Mouse (Mus musculus) ES-Bruce4 (cell line): ENCODE results near the gene Jmjd6. TPM values are rescaled to one million over a fixed set of nuclear protein-coding genes. Genes with fewer than 3 reads are reported as not detected.

Experiments used
- H3K27ac ChIP-seq: 2 replicates; pipeline ENCODE4 v1.5.1; 2012; ENCODE audit warnings: low read length, inconsistent platforms; ENCODE audit not compliant: insufficient read depth
- H3K27me3 ChIP-seq: 2 replicates; pipeline ENCODE4 v1.6.1; 2012; ENCODE audit warnings: mild to moderate bottlenecking, low read length, inconsistent platforms; ENCODE audit not compliant: control insufficient read depth, poor library complexity, insufficient read depth, severe bottlenecking
- H3K36me3 ChIP-seq: 2 replicates; pipeline ENCODE4 v1.6.1; 2012; ENCODE audit warnings: inconsistent platforms, mild to moderate bottlenecking, low read length, moderate library complexity; ENCODE audit not compliant: control insufficient read depth, poor library complexity, insufficient read depth, severe bottlenecking
- H3K4me1 ChIP-seq: one replicate; pipeline ENCODE4 v1.8.1; 2011; ENCODE audit warnings: low read length; ENCODE audit not compliant: control insufficient read depth, insufficient read depth
- H3K4me3 ChIP-seq: 2 replicates; pipeline ENCODE4 v1.5.1; 2011; ENCODE audit warnings: low read depth, mild to moderate bottlenecking, low read length
- H3K9ac ChIP-seq: 2 replicates; pipeline ENCODE4 v1.6.1; 2012; ENCODE audit warnings: low read depth, mild to moderate bottlenecking, inconsistent platforms; ENCODE audit not compliant: poor library complexity, severe bottlenecking
- H3K9me3 ChIP-seq: replicated peaks from 2 replicates; pipeline ENCODE4 v1.6.1; 2012; ENCODE audit warnings: mild to moderate bottlenecking, low read length, inconsistent platforms; ENCODE audit not compliant: control insufficient read depth, poor library complexity, insufficient read depth, severe bottlenecking
- CTCF ChIP-seq: IDR thresholded peaks from one replicate; pipeline ENCODE4 v1.8.1; 2011; ENCODE audit warnings: low read depth, low read length
- EP300 ChIP-seq: IDR thresholded peaks from 2 replicates; pipeline ENCODE4 v1.6.1; 2011; ENCODE audit warnings: low read depth, low read length; ENCODE audit not compliant: insufficient read depth
- POLR2A ChIP-seq: IDR thresholded peaks from one replicate; pipeline ENCODE4 v1.8.1; 2011; ENCODE audit warnings: low read length; ENCODE audit not compliant: insufficient read depth
- polyA plus RNA-seq: library from polyadenylated mRNA; stranded (reverse); fragments of >200 nt; gene quantifications from 2 replicates; pipeline ENCODE4 v1.2.4, GENCODE M21; 2011; ENCODE audit warnings: low read depth; ENCODE audit not compliant: missing spikeins, insufficient read depth, insufficient read length

The Jmjd6 gene
- polyA plus RNA-seq, 1 experiment, result 45.6 TPM

GRCm38 (mm10) chr11:116881440-116881839 lies 38.2 kb upstream of the Jmjd6 start:
- H3K27me3 ChIP-seq, result no peaks in the 10 kb centered on the region
- no peak overlapping the region for H3K27ac ChIP-seq
- no peaks in the 10 kb centered on the region for H3K36me3 ChIP-seq
- H3K9me3 ChIP-seq, result no peaks in the 10 kb centered on the region
- no peak overlapping the region for H3K4me3 ChIP-seq
- H3K9ac ChIP-seq, result no peak overlapping the region
- no peaks in the 10 kb centered on the region for H3K4me1 ChIP-seq
- TF ChIP-seq EP300 (no peak), POLR2A (no peak), CTCF (no peak)

GRCm38 (mm10) chr11:116880839-116881238 lies 37.6 kb upstream of the Jmjd6 start:
- Histone ChIP-seq H3K9me3 (no peaks in the 10 kb centered on the region), H3K4me1 (no peaks in the 10 kb centered on the region), H3K27ac (peak overlapping the region; percentile 4; the same call in 1 of the 2 replicates), H3K36me3 (no peaks in the 10 kb centered on the region), H3K4me3 (no peak overlapping the region), H3K27me3 (no peaks in the 10 kb centered on the region), H3K9ac (no peak overlapping the region)
- TF ChIP-seq POLR2A (no peak), EP300 (no peak), CTCF (no peak)

- Histone ChIP-seq H3K4me1 (no peaks in the 10 kb centered on the region), H3K9me3 (no peaks in the 10 kb centered on the region), H3K4me3 (no peak overlapping the region), H3K27ac (no peak overlapping the region), H3K36me3 (no peaks in the 10 kb centered on the region), H3K27me3 (no peaks in the 10 kb centered on the region), H3K9ac (no peak overlapping the region)
- TF ChIP-seq CTCF (no peak), EP300 (no peak), POLR2A (no peak)
Measured at GRCm38 (mm10) chr11:116878454-116878853, 35.2 kb upstream of the Jmjd6 start.

- no peaks in the 10 kb centered on the region for H3K36me3 ChIP-seq
- no peak overlapping the region for H3K4me3 ChIP-seq
- H3K9me3 ChIP-seq, result no peaks in the 10 kb centered on the region
- no peaks in the 10 kb centered on the region for H3K27me3 ChIP-seq
- no peak overlapping the region for H3K9ac ChIP-seq
- H3K27ac ChIP-seq, result no peak overlapping the region
- H3K4me1 ChIP-seq, result no peaks in the 10 kb centered on the region
- no peak for TF ChIP-seq CTCF
- TF ChIP-seq EP300, result no peak
Measured at GRCm38 (mm10) chr11:116873987-116874386, 30.7 kb upstream of the Jmjd6 start.

GRCm38 (mm10) chr11:116871538-116871937 lies 28.3 kb upstream of the Jmjd6 start:
- no peak overlapping the region for H3K9ac ChIP-seq
- no peaks in the 10 kb centered on the region for H3K27me3 ChIP-seq
- no peak overlapping the region for H3K4me3 ChIP-seq
- no peak overlapping the region for H3K27ac ChIP-seq
- no peaks in the 10 kb centered on the region for H3K36me3 ChIP-seq
- no peaks in the 10 kb centered on the region for H3K4me1 ChIP-seq
- TF ChIP-seq POLR2A (no peak), EP300 (no peak), CTCF (no peak)
- no peaks in the 10 kb centered on the region for H3K9me3 ChIP-seq

GRCm38 (mm10) chr11:116869641-116870040 lies 26.4 kb upstream of the Jmjd6 start:
- Histone ChIP-seq H3K36me3 (no peaks in the 10 kb centered on the region), H3K27ac (no peak overlapping the region), H3K9ac (no peak overlapping the region), H3K4me3 (no peak overlapping the region), H3K27me3 (no peaks in the 10 kb centered on the region), H3K4me1 (no peaks in the 10 kb centered on the region), H3K9me3 (no peaks in the 10 kb centered on the region)
- TF ChIP-seq EP300 (no peak), POLR2A (no peak), CTCF (no peak)
